Mouse (Mus musculus): ENCODE measurements around the gene Map2k6. TPM values are rescaled to one million over a fixed set of nuclear protein-coding genes. Genes with fewer than 3 reads are reported as not detected.

The Map2k6 gene
- polyA plus RNA-seq, 1 experiment from 2014 or later: 22.9 TPM

DNA sequence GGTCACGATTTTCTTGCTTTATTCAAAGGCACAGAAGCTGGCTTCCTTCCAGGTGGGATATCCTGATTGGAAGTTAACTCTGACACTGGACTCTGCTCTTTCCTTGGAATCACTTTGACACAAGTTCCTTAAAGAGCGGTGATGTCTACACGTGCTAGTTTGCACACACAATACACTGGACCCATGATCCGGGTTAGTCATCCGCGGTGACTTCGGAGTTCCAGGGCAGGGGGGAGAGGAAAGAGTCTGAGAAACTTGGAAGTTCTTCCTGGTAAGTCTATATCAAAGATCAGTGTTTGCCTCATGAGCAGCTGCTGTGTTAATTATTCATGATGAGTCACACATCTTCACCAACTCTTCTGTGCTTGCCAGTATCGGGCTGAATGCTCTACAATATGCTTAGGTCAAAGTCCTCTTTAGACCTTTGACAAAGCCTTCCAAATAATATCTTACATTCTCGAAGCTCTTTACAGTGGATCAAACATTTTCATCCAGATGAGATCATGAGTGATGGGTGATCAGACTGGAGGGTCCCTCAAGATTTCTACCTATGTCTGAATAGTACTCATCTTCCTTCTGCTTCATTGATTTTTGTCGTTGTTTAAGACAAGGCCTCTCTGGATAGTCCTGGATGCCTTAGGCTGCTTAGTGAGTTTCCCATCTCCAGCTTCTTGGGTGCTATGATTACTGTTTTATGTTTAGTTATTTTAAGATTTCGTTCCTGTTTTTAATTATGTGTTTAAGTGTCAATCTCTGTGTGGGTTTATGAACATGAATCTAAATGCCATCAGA is 145.7 kb downstream of the Map2k6 start:
- peak; percentile 66; the same call in 1 of the 2 replicates for ATAC-seq (replicated peaks; ENCODE audit: low FRiP score)
- Histone ChIP-seq H3K9me3 (replicated peaks) (no peaks in the 10 kb centered on the region), H3K36me3 (no peaks in the 10 kb centered on the region), H3K27me3 (no peaks in the 10 kb centered on the region), H3K4me1 (no peaks in the 10 kb centered on the region), H3K9ac (no peak overlapping the region), H3K27ac (peak overlapping the region; percentile 33; the same call in 1 of the 2 replicates), H3K4me3 (replicated peaks) (no peak overlapping the region), H3K4me2 (no peak overlapping the region)
- WGBS: 72% methylated on average over 11 of the region's 11 CpGs

DNA sequence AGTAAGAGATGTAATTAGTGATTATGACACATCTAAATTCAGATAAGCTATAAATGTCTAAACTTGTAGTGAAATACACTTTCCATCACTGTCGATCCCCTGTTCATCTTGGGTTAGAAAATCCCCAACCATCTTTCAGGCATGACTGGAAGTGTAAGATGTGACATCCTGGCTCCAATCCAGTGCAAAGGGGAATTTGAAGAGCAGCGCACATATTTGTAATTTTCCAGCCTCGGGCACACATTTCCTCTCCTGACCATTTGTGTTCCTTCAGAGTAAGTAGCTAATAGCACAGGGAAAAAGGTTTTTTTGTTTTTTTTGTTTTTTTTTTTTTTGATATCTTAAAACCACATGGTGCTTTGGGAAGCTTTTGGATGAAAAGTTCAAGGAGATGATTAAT is 146.5 kb downstream of the Map2k6 start:
- no peaks in the 10 kb centered on the region for H3K36me3 ChIP-seq
- H3K9me3 ChIP-seq (replicated peaks): no peaks in the 10 kb centered on the region
- WGBS: 66% methylated on average over 3 of the region's 3 CpGs
- no peak for ATAC-seq (replicated peaks; ENCODE audit: low FRiP score)
- no peak overlapping the region for H3K4me3 ChIP-seq (replicated peaks)
- no peak overlapping the region for H3K4me2 ChIP-seq
- no peak overlapping the region for H3K27ac ChIP-seq
- no peaks in the 10 kb centered on the region for H3K4me1 ChIP-seq
- no peak overlapping the region for H3K9ac ChIP-seq
- H3K27me3 ChIP-seq: no peaks in the 10 kb centered on the region

DNA sequence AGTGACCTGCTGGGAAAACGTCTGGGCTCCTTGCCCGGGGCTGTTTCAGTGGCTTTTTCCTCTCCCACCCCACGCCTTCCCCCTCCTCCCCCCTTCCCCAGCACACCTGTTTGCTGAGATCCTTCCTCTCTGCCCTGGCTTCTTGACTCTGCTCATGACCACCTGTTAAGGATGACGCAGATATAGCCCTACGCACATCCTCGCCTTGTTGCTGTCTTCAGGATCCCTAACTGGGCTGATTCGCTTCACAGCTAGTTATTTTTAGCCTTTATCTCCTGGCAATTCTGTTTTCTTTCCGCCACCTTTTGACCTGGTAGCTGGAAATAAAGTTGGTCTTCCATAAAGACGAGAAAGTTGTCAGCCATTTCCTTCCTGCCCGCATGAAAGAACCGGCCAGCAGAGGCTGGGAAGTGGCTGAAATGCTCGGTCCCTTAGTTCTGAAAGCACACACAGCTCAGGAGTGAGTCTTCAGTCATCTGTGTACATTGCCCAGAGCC is 152.6 kb downstream of the Map2k6 start:
- H3K36me3 ChIP-seq: no peaks in the 10 kb centered on the region
- 0 out of 2 replicates have a peak overlapping the region, but pooled peaks have one; percentile 7 for H3K4me2 ChIP-seq
- no peak overlapping the region for H3K27ac ChIP-seq
- H3K4me3 ChIP-seq (replicated peaks): no peak overlapping the region
- 37% methylated on average over 12 of the region's 12 CpGs for WGBS
- H3K4me1 ChIP-seq: peaks cover 6% of the 10 kb centered on the region
- no peaks in the 10 kb centered on the region for H3K27me3 ChIP-seq
- 0 out of 2 replicates have a peak, but pooled peaks have one; percentile 64 for ATAC-seq (replicated peaks; ENCODE audit: low FRiP score)
- H3K9ac ChIP-seq: no peak overlapping the region
- no peaks in the 10 kb centered on the region for H3K9me3 ChIP-seq (replicated peaks)

DNA sequence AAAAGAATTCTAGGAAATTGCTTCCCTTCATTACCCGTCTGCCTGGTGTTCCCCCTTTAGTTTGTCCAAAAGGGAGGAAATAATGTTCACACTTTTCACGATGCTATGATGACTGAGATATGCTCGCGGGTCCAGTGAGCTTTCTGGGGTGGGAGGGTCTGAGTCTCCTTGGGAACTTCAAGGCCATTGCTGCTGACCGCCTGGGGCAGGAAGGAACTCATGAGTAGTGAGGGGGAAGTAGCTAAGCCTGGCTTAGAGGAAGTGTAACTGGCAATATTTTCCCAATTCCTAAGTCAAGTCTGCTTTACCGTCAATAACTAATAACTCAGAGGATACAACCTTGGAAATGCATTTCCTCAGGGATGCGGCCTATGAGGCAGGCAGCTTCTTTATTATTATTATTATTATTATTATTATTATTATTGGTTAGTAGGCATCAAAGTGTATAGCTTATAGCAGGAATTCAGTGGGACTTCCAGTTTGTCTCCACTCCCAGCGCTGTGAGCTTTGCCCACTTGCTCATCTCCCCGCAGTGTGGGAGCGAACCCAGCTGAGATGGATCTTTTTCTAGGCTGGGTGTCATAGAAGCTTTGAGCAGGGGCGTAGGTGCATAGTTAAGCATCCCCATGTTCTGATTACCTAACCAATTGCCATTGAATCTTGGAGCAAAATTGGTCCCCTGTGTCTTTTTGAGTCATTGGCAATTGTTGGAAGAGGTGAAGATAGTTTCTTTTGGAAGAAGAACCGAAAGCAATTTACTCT is 163.6 kb downstream of the Map2k6 start:
- Histone ChIP-seq H3K4me3 (replicated peaks) (no peak overlapping the region), H3K9me3 (replicated peaks) (no peaks in the 10 kb centered on the region), H3K27ac (no peak overlapping the region; the same call in 1 of the 2 replicates), H3K9ac (no peak overlapping the region), H3K4me1 (no peaks in the 10 kb centered on the region), H3K36me3 (no peaks in the 10 kb centered on the region), H3K27me3 (no peaks in the 10 kb centered on the region), H3K4me2 (no peak overlapping the region)
- no peak for ATAC-seq (replicated peaks; ENCODE audit: low FRiP score)
- WGBS: 83% methylated on average over 12 of the region's 12 CpGs

DNA sequence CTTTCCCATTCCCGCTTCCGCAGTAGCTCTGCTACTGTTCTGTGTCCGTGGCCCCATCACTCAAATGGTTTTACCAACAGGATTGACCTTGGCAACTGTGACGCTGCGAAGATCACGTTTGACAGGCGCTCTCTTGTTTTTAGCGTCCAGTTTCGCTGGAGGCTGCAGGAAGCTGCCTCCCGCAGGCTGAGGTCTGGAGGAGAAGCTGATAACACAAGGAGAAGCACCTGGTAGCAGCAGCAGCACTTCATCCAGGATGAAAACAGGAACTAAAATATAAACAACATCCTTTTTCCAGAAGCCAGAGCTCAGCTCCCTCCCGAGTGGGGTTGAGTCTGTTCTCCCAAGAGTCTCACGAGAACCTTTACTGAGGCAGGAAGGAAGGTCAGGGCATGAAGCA is 164.3 kb downstream of the Map2k6 start:
- Histone ChIP-seq H3K9me3 (replicated peaks) (no peaks in the 10 kb centered on the region), H3K4me2 (no peak overlapping the region), H3K27ac (peak overlapping the region; percentile 46; the same call in 1 of the 2 replicates), H3K4me1 (no peaks in the 10 kb centered on the region), H3K27me3 (no peaks in the 10 kb centered on the region), H3K9ac (no peak overlapping the region), H3K36me3 (no peaks in the 10 kb centered on the region), H3K4me3 (replicated peaks) (no peak overlapping the region)
- 54% methylated on average over 12 of the region's 12 CpGs for WGBS
- no peak for ATAC-seq (replicated peaks; ENCODE audit: low FRiP score)

DNA sequence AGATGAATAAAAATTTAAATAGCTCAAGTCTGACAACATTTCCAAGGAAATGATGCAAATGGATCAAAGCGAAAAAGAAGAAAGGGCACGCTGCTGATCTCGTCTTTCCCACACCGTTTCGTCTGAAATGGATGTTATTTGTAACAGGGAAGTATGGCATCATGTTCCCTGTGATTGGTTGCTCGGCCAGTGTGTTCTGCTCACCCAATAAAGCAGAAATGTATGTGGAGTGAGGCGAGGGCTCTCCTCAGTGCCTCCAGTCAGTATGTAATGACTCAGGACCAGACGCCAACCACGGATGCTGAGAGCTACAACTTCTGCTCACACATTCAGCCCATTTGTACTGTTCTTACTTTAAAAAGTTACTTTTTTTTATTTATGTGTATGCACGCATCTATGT is 164.9 kb downstream of the Map2k6 start:
- no peak for ATAC-seq (replicated peaks; ENCODE audit: low FRiP score)
- H3K27ac ChIP-seq: no peak overlapping the region

DNA sequence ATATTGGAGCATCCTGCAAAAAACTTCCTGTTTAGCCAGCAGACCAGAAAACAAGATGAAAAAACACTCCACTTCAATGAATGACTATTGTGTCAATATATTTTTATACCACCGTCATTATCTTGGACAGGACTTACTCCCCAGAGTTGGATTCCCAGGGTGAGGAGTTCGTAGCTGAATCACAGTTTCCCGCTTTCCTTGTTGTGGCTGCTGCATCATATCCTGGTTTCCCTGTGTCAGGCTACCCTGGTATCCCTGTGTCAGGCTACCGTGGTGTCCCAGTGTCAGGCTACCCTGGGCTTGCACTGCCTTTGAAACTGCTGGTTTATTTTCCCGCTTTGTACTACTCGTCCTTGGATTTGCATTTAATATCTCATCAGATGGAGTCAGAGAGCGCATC is 167.4 kb downstream of the Map2k6 start:
- no peaks in the 10 kb centered on the region for H3K27me3 ChIP-seq
- no peak for ATAC-seq (replicated peaks; ENCODE audit: low FRiP score)
- no peak overlapping the region for H3K4me2 ChIP-seq
- H3K27ac ChIP-seq: no peak overlapping the region
- 76% methylated on average over 7 of the region's 7 CpGs for WGBS
- H3K4me3 ChIP-seq (replicated peaks): no peak overlapping the region
- no peaks in the 10 kb centered on the region for H3K4me1 ChIP-seq
- H3K36me3 ChIP-seq: no peaks in the 10 kb centered on the region
- no peaks in the 10 kb centered on the region for H3K9me3 ChIP-seq (replicated peaks)
- no peak overlapping the region for H3K9ac ChIP-seq

More for the DNA sequence above, 164.9 kb downstream of the Map2k6 start:
- no peak overlapping the region for H3K9ac ChIP-seq
- no peaks in the 10 kb centered on the region for H3K9me3 ChIP-seq (replicated peaks)
- no peaks in the 10 kb centered on the region for H3K36me3 ChIP-seq
- H3K27me3 ChIP-seq: no peaks in the 10 kb centered on the region
- H3K4me2 ChIP-seq: no peak overlapping the region
- H3K4me3 ChIP-seq (replicated peaks): no peak overlapping the region
- no peaks in the 10 kb centered on the region for H3K4me1 ChIP-seq
- WGBS: 78% methylated on average over 10 of the region's 10 CpGs

DNA sequence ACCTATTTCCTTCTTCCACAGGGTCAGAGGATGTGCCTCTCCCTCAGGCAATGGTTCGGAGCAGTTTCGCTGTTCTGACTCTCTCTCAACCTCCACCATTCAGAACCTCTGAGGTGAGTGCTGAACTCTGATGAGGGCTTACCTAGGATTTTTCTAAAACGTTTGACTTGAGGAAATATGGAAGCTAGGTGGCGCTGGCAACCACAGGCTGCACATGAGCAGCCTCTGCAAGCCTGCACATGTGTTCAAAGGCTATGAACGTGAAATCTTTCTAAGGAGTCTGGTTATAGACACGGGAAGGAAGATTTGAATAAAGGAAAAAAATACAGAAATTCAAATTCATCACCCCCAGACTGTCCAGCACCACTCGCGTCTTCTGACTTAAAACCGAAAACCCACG is 173.6 kb downstream of the Map2k6 start:
- H3K36me3 ChIP-seq: no peaks in the 10 kb centered on the region
- 54% methylated on average over 10 of the region's 10 CpGs for WGBS
- H3K9me3 ChIP-seq (replicated peaks): no peaks in the 10 kb centered on the region
- no peak overlapping the region for H3K4me3 ChIP-seq (replicated peaks)
- H3K9ac ChIP-seq: no peak overlapping the region
- no peaks in the 10 kb centered on the region for H3K4me1 ChIP-seq
- no peak overlapping the region for H3K4me2 ChIP-seq
- ATAC-seq (replicated peaks; ENCODE audit: low FRiP score): peak; percentile 67; the same call in 1 of the 2 replicates
- no peak overlapping the region for H3K27ac ChIP-seq
- H3K27me3 ChIP-seq: no peaks in the 10 kb centered on the region

Other genes with a start within 250 kb of the Map2k6 start
- gene Abca9, start 230.9 kb upstream of the Map2k6 start, polyA plus RNA-seq (2015; fragmentation: Nextera tagmentation; extraction: Ambion mirVana): 1.4 and 1.5 TPM in 2 replicates
- 0.22 and 0.60 TPM in 2 replicates for gene Abca6, start 147.3 kb upstream of the Map2k6 start, polyA plus RNA-seq (2015; fragmentation: Nextera tagmentation; extraction: Ambion mirVana)
- gene Abca5, start 61.4 kb upstream of the Map2k6 start, polyA plus RNA-seq (2015; fragmentation: Nextera tagmentation; extraction: Ambion mirVana): 3.3 and 3.8 TPM in 2 replicates

Data from kidney, embryonic 15.5 days (tissue).